Mouse (Mus musculus) right cerebral cortex, postnatal 10 days (tissue): ENCODE measurements around the gene B3galt4.
A peak's percentile ranks its signal among the peaks of the same experiment; 100 is the strongest.
"Not testable (repeated sequence)": the region's sequence is repeated elsewhere in the genome, so short reads cannot be mapped to it uniquely, and the experiment has no call there.

Source experiments
- DNase-seq, 2 experiments: peaks; one replicate each; pipeline ENCODE4 v3.0.0; 2021; ENCODE audit warnings: low spot score in 2 of 2

The B3galt4 gene

GRCm38 (mm10) chr17:33968489-33968888, 17.2 kb upstream of the B3galt4 start:
- DNase-seq, result peak; percentile 71 to 82

GRCm38 (mm10) chr17:33965846-33966550, 14.7 kb upstream of the B3galt4 start:
- DNase-seq, result peak in 1 of 2 experiments; percentile 32

DNA sequence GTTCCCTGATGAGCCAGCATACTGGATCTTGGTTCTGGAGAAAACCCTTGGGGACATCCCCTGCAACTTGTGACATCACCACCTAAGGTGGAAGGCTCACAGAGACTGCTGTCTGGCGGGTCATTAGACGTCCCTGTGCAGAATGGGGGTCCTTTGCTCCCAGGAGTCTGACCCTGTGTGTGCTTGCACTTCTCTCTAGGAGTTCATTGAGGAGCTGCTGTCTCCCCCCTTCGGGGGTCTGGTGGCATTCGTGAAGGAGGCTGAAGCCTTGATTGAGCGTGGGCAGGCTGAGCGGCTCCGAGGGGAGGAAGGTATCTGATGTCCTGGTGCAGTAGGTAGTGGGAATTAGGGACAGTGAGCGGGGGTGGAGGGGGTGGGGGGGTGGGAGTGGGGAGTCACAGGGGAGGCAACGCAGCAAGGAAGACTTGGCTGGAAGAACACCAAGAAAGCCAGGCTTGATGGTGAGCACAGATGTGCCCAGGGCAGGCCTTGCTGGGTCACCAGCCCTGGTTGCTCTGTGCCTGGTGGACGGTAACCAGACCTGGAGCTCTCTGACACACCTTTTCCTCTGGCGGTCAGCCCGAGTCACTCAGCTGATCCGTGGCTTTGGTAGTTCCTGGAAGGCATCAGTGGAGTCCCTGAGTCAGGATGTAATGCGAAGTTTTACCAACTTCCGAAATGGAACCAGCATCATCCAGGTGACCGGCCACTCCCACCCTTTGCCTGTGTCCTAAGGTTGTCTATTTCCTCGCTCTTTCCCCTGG, 14.0 kb upstream of the B3galt4 start:
- DNase-seq, result peak in 1 of 2 experiments; percentile 40

DNA sequence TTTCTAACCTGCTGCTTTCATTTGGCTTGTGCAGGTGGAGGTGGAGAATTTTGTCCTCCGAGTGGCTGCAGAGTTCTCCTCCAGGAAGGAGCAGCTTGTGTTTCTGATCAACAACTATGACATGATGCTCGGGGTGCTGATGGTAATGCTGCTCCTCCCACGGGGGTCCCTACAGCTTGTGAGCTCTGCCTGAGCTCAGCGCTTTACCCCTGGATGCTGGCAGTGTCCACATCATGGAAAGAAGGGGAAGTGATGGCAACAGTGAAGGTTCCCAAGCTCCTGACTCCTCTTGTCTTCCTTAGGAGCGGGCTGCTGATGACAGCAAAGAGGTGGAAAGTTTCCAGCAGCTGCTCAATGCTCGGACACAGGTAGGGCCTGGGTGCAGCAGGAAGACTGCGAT, 11.6 kb upstream of the B3galt4 start:
- no peak for DNase-seq

- peak in 1 of 2 experiments; percentile 21 for DNase-seq
Measured at GRCm38 (mm10) chr17:33959948-33960347, 8.7 kb upstream of the B3galt4 start.

- peak in 1 of 2 experiments; percentile 35 for DNase-seq
Measured at GRCm38 (mm10) chr17:33959135-33959534, 7.8 kb upstream of the B3galt4 start.

GRCm38 (mm10) chr17:33958451-33958850, 7.2 kb upstream of the B3galt4 start:
- peak in 1 of 2 experiments; percentile 25 for DNase-seq

DNA sequence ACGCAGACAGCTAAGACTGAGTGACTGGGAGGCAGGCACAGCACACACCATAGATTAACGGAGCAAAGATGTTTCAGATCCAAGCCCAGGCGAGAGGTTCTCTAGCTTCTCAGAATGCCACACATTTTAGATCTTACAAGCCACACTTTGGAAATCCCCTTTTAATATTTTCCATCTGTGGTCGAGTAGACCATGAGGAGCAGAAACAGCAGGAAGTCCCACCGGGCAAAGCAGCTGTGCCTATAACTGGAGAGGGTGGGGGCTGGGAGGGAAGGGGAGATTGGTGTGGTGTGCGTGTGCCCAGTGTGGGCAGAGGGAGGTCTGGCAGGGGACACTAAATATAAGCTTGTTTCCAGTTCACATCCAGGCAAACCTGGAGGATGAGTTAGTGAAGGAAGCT, 6.2 kb upstream of the B3galt4 start:
- DNase-seq, result no peak

DNA sequence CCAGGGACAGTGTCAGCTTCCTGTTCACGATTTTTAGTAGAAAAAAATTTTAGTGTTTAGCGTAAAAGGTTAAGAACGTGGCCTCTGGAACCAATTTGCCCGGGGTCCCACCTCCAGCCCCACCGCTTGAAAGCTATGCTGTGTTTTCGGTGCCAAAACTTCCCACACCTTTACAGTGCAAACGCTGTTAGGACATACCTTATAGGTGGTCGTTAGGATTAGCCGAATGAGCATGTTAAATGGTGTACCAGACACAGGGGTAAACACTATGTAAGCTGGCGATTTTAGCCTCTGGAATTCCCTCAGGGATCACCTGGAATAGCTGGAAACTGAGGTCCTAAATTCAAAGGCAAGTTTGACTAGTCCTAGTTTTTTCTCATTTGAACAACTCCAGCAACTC, 5.0 kb upstream of the B3galt4 start:
- DNase-seq, result no peak

GRCm38 (mm10) chr17:33955555-33956214, 4.4 kb upstream of the B3galt4 start, which contains the start of the genes Vps52 and Rps18:
Vps52 (plus strand) TSS chr17:33955812.
Rps18 (minus strand) TSS chr17:33956001.
- DNase-seq, result peak; percentile 97 to 98

DNA sequence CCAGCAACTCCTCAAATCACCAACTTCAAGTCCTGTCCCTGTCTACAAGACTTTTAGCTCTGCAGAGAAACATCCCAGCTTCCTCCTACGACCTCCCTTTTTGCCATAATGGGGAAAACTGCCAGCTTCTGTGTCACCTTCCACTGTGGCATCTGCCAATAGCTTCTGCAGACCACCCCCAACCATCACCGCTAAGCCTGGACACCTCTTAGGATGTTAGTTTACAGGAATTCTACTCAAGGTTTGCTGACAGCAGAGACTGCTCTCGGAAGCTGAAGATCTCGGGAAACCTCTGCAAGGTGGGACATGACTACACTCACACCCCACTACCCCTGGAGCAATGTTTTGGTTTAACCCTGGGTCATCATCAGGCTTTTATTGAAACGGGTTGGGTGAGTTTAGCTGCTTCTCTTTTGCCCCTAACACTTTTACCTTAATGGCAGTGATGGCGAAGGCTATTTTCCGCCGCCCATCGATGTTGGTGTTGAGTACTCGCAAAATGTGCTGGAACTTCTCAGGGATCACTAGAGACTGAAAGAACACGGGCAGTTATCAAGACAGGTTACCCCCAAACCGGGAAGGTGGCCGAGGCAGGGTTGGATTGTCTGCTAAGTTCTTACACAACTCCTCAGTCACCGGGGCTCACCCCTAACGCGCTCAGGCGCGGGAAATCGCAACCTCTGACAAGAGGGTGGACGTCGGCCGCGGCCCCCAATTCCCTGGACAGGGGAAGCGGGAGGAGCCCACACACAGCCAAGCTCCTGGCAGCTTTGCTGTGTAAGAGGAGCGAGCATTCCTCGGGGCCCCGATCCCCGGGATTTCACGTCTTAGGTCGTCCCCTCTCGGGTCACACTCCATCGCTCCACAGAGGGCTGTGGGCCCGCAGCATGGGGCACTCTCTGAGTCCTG, 3.6 kb upstream of the B3galt4 start:
- peak in 1 of 2 experiments; percentile 52 for DNase-seq

DNA sequence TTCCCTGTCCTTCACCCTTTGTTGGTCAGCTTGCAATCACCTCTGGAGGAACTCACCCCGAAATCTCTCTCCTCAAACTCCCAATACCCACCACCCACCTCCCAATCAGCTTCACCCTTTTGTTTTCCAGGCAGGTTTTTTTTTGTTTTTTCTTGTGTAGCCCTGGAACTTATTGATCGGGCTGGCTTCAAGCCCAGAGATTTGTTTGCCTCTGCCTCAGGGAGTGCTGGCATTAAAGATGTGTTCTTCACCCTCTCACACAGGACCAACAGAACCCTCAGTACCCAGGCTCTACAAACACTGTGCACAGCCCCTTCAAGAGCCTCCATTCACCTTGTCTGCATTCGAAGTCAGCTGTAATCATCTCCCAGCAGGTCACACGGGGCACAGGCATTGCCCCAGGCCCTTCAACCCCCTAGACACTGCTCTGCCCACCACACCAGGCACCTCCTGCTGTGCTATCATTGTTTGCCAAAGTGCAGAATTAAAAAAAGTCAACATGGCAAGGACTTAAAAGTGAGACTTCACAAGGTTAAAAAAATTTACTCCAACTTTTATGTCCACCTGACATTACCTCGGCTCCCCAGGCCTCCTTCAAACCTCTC, 2.8 kb upstream of the B3galt4 start:
- no peak for DNase-seq

- peak in 1 of 2 experiments; percentile 21 for DNase-seq
Measured at GRCm38 (mm10) chr17:33953310-33953709, 2.0 kb upstream of the B3galt4 start.

GRCm38 (mm10) chr17:33952879-33953278, 1.6 kb upstream of the B3galt4 start:
- DNase-seq, result peak in 1 of 2 experiments; percentile 20

DNA sequence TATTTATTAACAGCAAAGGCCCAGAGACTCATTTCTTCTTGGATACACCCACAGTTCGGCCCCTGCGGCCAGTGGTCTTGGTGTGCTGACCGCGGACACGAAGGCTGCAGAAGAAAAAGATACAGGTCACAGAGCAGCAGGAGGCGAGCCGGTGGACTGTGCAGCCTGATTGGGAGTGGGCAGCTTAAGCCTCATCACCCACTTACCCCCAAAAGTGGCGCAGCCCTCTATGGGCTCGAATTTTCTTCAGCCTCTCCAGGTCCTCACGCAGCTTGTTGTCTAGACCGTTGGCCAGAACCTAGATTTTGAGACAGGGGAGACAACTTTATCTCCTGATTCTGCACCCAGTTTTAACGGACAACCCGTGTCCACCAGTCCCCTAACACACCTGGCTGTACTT, 727 bp upstream of the B3galt4 start:
- DNase-seq, result not testable (repeated sequence)

DNA sequence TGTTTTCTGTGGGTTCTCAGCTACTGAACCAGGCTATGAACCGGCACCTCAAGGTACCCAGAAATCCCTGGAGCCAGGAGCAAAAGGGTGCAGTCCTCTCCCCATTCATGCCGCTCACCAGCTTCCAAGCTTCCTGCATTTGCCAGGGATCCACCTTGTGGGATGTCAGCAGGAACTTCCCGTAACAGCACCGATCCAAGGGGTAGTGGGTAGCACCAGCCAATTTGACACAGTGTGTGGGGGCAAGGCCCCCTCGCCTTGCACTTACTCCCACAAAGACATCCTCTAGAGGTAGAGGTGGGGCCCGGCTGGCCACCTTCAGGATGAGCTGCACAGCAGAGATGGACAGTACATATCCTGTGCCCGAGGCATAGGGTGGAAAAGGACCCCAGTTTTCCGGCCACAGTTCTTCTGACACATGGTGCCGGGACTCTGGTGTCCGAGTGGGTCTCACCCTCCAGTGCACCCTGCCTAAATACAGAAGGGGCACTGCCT, 1.1 kb downstream of the B3galt4 start:
- DNase-seq, result no peak

- DNase-seq, result no peak
Measured at GRCm38 (mm10) chr17:33948905-33949537, 2.3 kb downstream of the B3galt4 start.

DNA sequence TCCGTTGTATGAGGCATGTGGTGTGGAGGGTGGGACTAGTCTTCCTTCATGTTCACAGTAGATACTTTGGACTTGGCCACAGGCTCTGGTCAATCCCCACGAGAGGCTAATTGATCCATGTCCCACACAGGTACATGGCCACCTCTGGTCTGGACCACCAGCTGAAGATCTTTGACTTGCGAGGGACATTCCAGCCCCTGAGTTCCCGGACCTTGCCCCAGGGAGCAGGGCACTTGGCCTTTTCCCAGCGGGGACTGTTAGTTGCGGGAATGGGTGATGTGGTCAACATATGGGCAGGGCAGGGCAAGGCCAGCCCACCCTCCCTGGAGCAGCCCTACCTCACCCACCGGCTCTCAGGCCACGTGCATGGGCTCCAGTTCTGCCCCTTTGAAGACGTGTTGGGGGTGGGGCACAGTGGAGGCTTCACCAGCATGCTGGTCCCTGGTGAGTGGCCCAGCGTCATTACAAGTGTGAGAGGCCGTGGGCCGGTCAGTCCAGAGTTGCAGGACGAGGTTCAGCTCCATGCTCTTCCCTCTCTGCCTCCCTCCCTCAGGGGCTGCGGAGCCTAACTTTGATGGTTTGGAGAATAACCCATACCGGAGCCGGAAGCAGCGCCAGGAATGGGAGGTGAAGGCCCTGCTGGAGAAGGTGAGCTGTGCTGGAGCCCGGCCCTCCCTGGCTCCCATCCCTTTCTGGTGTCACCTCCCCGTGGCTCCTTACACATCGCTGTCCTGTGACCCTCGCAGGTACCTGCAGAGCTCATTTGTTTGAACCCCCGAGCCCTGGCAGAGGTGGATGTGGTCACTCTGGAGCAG, 3.0 kb downstream of the B3galt4 start:
- no peak for DNase-seq

DNA sequence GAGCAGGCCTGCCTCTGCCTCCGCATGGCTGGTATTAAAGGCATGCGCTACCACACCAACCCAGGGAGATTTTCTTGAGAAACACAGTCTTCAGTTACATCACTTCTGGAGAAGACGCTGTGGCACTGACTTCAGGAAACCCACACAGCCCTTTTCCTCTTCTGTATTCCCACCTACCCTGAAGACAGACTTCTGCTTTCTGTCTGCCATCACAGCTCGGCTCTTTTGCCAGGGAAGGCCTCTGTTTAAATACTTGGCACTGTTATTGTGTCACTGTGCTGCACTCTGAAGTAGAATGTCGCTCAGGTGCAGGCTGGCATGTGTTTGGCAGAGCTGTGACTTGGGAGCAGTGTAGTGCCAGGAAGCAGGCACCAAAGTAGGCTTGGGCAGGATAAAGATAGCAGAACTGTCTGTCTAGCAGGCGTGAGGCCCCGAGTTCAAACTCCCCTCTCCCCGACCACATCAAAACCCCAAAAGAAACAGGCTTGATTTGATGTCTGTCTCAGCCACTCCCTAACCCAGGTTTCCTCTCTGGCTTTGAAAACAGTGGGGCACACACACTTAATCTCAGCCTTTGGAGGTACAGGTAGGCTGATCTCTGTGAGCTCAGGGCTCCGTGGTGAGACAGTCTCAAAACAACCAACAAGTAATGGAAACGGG, 3.7 kb downstream of the B3galt4 start:
- DNase-seq, result no peak
